Mouse (Mus musculus) bone marrow, adult 2 months (tissue): Measurements from ENCODE around the gene Olfr827. TPM values are rescaled to one million over a fixed set of nuclear protein-coding genes. Genes with fewer than 3 reads are reported as not detected.

Source experiments
- H3K27ac ChIP-seq: fragments of 200-500 bp; 2 replicates; pipeline ENCODE4 v1.5.1; 2012; ENCODE audit warnings: low read depth, mild to moderate bottlenecking, control low read depth, inconsistent platforms, low read length; ENCODE audit not compliant: control insufficient read depth, poor library complexity, insufficient read depth
- H3K4me1 ChIP-seq: fragments of 200-500 bp; 2 replicates; pipeline ENCODE4 v1.6.1; 2011; ENCODE audit warnings: low read length; ENCODE audit not compliant: control insufficient read depth, insufficient read depth
- H3K4me3 ChIP-seq: fragments of 200-500 bp; replicated peaks from 2 replicates; pipeline ENCODE3; 2011; ENCODE audit warnings: mild to moderate bottlenecking, low read depth, low read length, control low read depth; ENCODE audit not compliant: control insufficient read depth
- CTCF ChIP-seq: fragments of 200-500 bp; IDR thresholded peaks from 2 replicates; pipeline ENCODE4 v1.5.1; 2011; ENCODE audit warnings: low read length, control low read depth; ENCODE audit not compliant: control insufficient read depth, insufficient read depth
- POLR2A ChIP-seq: fragments of 200-500 bp; IDR thresholded peaks from 2 replicates; pipeline ENCODE4 v1.6.1; 2011; ENCODE audit warnings: low read depth, mild to moderate bottlenecking, control low read depth, low read length, borderline replicate concordance; ENCODE audit not compliant: control insufficient read depth
- WGBS: fragments of 180-500 bp; shearing (Covaris S2); methylation state at CpG from one replicate; pipeline ENCODE4 v1.1.7; 2018; 5-methylcytosine and 5-hydroxymethylcytosine counted together
- polyA plus RNA-seq: library from polyadenylated mRNA; stranded (reverse); fragments of >200 nt; gene quantifications from 2 replicates; pipeline ENCODE4 v1.2.4, GENCODE M21; 2011; ENCODE audit warnings: low replicate concordance; ENCODE audit not compliant: missing spikeins, insufficient read depth, insufficient read length

Olfr827 gene
- polyA plus RNA-seq: not detected in 2 replicates

DNA sequence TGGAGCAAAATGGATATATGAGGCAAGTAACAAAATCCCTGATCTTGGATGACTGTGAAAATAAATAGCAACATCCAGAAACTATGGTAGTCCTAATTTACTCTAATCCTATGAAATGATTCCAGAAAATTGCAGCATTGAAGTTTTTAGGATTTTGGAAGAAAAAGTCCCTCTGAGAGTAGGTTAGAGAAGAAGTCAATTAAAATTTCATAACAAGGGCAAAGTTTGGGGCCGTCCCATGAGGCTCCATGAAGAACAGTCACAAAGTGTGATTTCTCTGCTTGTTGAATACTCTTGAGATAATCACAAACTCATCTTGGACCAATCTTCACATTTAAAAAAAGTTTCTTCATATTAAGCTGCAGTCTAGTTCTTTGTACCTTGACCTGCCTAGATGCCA lies at the start of gene Olfr827:
Olfr827 (minus strand) TSS at position 101 of the 400 bp plus-strand sequence.
- 82% methylated on average over 1 of the region's 1 CpGs for WGBS
- Histone ChIP-seq H3K4me3 (no peak within 1 kb of the TSS), H3K27ac (no peak within 1 kb of the TSS), H3K4me1 (no peaks in the 10 kb centered on the region)
- TF ChIP-seq CTCF (no peak), POLR2A (no peak)

DNA sequence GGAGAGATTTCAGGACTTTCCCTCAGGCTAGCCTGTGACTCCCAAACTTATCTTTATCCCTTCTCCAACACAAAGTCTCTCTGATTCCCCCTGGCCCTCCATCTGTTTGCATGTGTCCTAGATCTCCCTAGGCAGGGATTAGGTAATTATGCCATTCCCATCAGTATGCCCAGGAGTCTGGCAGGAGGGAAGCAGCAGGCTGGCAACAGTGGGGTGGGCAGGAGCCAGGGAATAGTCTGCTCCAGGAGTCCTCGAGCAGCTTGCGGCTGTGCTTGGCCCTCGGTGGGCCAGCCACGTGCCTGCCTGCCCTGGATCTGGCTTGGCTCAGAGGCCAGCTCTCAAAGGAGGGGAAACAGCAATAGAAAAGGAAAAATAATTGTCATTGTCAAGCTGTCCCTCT lies 49.0 kb upstream of the Olfr827 start:
- TF ChIP-seq CTCF: no peak
- no peak for TF ChIP-seq POLR2A
- Histone ChIP-seq H3K4me3 (no peak overlapping the region), H3K27ac (no peak overlapping the region), H3K4me1 (no peaks in the 10 kb centered on the region)
- WGBS: 63% methylated on average over 4 of the region's 4 CpGs

DNA sequence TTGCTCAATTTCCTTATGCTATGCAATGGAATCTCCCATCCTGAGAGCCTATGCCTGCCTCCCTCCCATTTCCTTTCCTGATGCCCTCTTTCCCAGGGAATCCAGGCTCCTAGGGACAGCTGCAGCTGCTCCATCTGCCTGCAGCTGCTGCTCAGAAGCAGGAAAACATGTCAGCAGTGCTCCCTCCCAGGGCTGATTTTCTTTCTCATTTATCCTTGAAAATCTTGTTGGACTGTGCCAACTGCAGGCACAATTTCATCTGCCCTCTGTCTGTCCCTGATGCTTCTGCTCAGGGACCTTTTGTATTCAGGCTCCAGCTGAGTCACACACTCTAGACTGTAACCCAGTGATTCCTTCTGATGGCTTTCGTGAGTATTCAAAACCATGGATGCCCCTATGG lies 45.3 kb upstream of the Olfr827 start:
- 67% methylated on average over 1 of the region's 1 CpGs for WGBS
- TF ChIP-seq CTCF (no peak), POLR2A (no peak)

DNA sequence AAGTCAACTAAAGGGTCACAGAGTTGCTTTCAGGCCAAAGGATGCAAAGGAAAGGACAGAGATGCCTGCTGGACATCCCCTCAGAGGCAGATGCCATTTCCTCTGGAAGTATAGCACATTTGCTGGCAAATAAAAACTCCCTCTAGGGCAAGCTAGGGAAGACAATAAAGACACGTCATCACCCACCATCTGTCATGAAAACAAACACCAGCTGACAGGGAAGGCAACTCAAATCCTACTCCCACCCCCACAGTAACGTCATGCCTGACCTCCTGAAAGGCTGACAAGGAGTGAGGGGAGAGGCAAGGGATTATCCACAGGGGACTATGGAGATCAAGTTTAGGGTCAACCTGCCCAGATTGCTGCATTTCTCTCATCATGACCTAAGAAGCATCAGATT lies 30.1 kb upstream of the Olfr827 start:
- no peak for TF ChIP-seq POLR2A
- no peak for TF ChIP-seq CTCF
- Histone ChIP-seq H3K4me3 (no peak overlapping the region), H3K27ac (no peak overlapping the region), H3K4me1 (no peaks in the 10 kb centered on the region)
- WGBS: 16% methylated on average over 2 of the region's 2 CpGs

More for the DNA sequence above, 45.3 kb upstream of the Olfr827 start:
- H3K4me3 ChIP-seq: no peak overlapping the region
- H3K4me1 ChIP-seq: no peaks in the 10 kb centered on the region
- no peak overlapping the region for H3K27ac ChIP-seq

DNA sequence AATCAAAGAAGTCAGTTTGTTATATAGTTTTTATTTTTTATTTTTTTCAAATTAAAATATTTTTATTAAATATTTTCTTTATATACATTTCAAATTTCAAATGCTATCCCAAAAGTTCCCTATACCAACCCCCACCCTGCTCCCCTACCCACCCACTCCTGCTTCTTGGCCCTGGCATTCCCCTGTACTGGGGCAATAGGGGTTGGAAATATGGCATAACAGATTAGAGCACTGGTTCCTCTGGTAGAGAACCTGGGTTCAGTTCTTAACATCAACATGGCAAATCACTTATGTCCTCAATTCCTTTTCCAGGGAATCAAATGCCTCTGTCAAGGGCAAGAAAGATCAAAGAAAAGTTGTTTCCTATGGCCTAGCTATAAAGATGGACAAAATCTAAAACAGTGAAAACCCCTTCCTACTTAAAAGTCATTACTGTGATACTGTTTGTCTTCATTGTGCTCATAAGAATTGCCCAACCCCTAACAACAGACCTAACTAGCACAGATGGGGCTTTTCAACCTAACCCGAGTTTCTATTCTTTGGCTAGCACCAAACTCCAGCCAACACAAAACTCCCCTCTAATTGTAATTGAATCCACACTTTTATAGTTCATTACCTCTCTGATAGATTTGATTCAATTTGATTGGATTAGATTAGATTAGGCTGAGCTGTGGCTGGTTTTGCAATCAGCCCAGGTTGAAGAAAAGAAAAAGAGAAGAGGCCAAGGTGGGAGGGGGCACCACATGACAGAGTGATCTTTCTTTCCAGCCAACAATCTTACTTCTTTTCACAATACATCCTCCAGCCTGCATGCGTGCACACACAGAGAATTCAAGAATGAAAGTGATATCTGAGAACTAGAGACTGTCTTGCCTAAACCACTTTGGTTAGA lies 24.4 kb upstream of the Olfr827 start:
- no peaks in the 10 kb centered on the region for H3K4me1 ChIP-seq
- WGBS: 64% methylated on average over 2 of the region's 2 CpGs

GRCm38 (mm10) chr10:130234576-130234975 lies 20.4 kb upstream of the Olfr827 start:
- H3K27ac ChIP-seq: no peak overlapping the region
- no peaks in the 10 kb centered on the region for H3K4me1 ChIP-seq
- 40% methylated on average over 1 of the region's 1 CpGs for WGBS
- TF ChIP-seq POLR2A (no peak), CTCF (no peak)
- H3K4me3 ChIP-seq: no peak overlapping the region

More for the DNA sequence above, 24.4 kb upstream of the Olfr827 start:
- H3K27ac ChIP-seq: no peak overlapping the region
- TF ChIP-seq CTCF (no peak), POLR2A (no peak)
- H3K4me3 ChIP-seq: no peak overlapping the region

DNA sequence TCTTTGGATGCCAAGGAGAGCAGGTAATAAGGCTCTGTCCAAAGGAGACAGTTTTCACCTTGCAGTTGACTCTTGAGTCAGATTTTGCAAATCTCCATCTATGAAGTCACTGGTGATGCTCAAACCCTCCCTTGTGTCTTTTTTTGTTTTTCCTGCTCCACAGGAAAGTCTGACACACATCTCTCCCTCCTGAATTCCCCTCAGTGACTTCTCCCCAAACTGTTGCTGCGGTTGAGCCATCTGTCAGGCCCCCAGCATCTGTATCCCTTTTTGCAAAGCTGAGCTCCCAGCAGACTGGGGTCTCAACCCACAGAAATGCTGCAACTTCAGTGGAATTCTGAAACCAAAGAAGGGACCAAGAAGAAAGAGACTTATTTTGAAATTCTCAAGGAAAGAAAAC lies 17.9 kb upstream of the Olfr827 start:
- Histone ChIP-seq H3K4me1 (no peaks in the 10 kb centered on the region), H3K4me3 (no peak overlapping the region), H3K27ac (no peak overlapping the region)
- TF ChIP-seq POLR2A: no peak
- no peak for TF ChIP-seq CTCF
- 81% methylated on average over 1 of the region's 1 CpGs for WGBS

DNA sequence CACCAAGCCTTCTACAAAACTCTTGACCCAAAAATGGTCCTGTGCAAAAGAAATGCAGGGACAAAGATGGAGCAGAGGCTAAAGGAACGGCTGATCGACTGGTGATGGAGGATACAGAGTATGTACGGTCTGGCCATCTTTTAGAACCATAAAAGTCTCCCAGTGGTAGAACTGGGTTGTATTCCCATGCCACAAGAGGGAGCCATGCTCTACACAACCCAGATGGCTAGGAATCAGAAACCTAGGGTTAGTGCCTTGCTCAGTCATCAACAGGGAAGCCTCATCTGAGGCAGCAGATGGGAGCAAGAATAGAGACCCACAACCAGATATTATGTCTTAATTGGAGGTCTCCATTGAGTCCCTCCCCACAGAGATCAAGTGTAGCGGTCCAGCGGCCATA lies 15.4 kb upstream of the Olfr827 start:
- 81% methylated on average over 5 of the region's 5 CpGs for WGBS
- H3K4me3 ChIP-seq: no peak overlapping the region
- no peak for TF ChIP-seq POLR2A
- no peak for TF ChIP-seq CTCF
- no peaks in the 10 kb centered on the region for H3K4me1 ChIP-seq
- no peak overlapping the region for H3K27ac ChIP-seq
